Mouse (Mus musculus): ENCODE data around the gene Gm21987.
A peak's percentile ranks its signal among the peaks of the same experiment; 100 is the strongest.

The Gm21987 gene

DNA sequence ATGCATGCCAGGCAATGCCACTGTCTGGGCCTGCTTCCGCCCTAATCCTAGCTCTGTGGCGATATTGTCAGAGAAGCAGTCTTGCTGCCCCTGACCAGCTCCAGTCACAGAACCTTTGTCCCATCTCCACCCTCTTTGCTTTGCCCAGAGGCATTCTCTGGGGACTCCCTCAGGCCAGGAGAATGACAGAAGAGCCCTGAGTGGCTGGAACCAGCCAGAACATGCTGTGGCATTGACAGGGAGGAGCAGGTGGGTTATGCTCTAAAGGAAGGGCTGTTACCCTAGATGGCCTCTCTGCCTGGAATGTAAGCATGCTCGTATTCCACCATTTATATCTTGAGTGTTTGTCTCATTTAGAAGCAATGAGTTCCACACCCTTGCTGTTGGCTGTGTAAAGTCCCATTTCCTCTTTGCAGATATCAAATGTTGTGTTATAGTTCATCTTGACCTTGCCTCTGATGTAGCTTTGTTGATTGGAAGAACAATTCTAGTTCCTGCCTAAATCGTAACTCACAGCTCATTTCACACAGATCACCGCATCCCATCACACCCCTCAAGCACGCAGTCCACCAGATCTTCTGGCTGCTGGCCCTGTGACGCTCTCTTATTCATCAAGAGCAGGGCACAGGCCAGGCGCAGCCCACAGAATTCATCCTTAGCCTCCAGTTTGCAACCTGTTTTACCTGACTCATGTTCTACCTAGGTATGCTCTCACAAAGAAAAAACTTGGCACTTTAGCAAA lies 24.0 kb downstream of the Gm21987 start:
- DNase-seq (ENCODE audit: extremely low spot score, low spot score) = no peak

DNA sequence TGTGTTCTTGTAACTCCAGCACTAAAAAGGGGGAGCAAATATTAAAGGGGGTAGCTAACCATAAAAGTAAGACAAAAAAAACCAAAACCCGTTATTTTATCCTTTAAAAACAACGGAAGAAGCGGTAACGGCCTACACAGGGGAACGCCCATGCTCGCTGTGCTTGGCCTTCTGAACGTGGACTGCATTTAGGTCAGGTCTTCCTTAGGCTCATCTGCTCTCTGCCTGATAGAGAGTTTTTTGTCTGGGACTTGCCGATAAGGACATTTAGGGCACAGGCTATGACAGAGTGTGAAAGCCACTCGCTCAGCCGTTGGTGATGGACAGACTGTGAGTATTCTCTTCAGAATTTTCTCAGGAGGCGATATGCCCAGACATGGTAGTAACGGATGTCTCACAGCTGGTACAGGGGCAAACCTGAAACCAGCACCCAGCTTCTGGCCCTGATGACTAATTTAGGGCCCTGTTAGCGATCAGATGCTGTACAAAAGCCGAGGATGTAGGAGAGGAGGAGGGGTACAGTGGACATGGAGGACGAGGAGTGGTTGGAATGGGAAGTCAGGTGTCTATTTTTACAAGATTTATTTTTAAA lies 25.0 kb downstream of the Gm21987 start:
- DNase-seq (ENCODE audit: extremely low spot score, low spot score) = no peak

DNA sequence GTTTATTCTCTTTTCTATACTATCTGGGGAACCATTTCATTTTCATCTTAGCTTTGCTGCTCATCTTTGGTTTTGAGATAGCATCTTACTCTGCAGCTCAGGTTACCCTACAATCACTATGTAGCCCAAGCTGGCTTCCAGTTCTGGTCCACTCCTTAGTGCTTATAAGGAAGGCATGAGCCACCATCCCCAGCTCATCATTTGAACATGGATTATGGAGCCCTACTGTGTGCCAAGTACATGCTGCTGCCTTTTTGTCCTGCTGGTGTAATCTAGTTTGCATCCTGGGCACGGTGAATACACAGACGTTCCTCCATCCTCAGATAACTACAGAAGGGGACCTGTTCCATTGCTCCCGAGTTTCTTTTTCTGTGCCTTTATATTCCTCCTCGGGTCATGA lies 26.0 kb downstream of the Gm21987 start:
- DNase-seq (ENCODE audit: extremely low spot score, low spot score) = no peak

DNA sequence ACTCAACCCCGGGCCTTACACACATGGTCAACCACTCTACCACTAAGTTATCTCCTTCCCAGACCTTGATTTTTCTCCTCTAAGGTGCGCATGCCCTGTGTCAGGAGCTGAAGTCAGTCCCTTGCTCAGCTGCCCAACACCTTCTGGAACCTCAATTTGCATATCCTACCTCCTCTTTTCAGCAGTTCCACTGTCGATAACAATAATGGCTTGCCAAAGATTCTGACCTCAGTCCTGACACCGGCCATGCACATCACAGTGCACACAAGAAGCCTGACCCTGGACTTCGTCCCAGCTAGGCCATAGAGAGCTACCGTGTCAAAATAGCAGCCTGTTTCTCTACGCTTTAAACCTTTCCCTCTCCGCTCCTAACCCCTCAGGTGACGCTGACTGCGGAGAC lies 26.6 kb downstream of the Gm21987 start:
- no peak for DNase-seq (ENCODE audit: extremely low spot score, low spot score)

DNA sequence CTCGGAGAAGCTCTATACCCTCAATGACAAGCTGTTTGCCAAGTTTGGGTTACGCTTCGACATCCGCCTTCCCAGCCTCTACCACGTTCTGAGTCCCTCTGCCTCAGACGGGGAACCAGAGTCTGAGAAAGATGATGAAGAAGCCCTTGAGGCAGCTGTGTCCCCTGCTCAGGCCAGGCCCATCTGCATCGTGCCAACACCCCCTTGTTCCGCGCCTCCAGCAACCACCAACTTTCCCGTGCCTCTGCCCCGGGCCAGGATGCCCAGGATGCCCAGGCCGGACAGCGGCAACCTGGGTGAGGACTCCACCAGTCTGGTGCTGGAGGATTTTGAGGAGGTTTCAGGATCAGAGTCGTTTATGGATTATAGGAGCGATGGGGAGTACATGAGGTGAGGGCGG lies 27.1 kb downstream of the Gm21987 start:
- DNase-seq (ENCODE audit: extremely low spot score, low spot score) = no peak

DNA sequence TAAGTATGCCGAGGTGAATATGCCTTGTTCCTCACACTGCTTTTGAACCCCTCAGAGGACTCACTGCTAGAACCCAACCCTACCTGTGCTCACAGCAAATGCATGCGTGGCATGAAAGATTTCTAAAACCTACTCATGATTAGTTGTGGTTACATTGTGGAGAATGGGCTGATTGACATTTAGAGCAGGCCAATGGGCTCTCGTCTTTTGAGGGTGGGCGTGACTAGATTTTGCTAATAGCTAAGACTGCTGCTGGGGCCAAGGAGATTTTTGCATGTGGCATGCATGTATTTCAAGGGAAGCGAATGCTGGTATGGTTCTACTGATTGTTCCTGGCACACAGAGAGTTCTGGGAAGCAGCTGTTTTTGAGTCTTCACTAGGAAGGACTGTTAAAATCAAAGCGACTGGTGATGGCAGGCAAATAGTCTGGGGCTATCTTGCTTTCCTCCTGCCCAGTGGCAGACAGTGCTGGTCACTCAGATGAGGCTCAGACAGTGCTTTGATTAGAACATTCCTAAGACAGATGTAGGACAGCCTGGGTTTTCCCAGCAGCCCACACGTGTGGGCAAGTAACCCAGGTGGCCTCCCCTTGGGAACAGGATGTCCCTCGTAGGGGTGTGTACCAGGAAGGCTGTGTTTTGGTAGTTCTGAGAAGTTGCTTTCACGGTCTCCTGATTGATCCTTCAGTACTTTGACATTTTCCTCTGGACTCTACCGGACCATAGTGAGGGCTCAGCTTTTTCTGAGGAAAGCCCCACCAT lies 27.7 kb downstream of the Gm21987 start:
- no peak for DNase-seq (ENCODE audit: extremely low spot score, low spot score)

DNA sequence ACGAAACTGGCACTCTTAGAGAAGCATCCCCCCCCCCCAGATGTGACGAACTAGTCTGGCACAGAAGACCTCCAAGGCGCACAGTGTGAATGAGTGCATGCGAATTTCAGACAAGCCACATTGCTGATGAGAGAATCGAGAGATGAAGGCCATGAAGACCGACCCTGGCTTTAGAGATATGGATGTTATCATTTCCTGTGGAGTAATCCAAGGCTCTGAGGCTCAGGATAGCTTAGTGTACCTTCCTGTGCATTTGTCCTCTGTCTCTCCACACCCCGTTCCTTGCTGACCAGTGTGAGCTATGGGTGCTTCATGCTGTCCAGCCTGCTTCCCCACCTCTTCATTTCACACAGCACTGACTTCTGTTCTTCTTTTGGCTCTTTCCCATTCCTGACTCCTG lies 28.3 kb downstream of the Gm21987 start:
- DNase-seq (ENCODE audit: extremely low spot score, low spot score) = no peak

DNA sequence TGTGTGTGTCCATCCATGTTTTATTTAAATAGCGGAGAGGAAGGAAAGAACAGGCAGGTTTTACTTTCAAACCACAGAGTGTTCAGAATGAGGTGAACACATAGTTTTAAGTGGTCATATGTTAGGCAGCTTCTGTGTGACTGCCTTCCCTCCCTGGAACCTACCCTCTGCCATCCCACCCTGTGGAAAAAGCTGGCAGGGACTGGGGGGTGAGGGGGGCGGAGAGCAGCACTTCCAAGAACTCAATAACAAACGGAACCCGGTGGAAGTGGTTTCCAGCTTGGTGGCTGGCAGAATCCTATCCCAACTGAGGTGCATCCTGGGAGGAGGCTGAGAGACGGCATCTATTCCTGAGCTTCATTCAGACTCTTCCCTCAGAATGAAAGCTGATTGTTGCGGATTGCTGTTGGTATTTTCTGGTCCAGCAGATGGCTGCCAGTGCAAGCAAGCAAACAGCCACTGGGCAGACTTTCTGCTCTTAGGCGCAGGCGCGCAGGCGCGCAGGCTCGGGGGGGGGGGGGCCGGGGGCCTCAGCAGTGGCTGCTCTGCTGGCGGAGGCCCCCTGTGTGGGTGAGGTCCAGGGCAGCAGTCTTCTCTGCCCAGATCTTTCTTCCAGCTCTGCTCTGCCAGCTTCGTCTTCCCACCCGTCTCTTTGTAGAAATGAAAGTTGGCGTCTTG lies 29.5 kb downstream of the Gm21987 start:
- DNase-seq (ENCODE audit: extremely low spot score, low spot score) = peak; percentile 52

DNA sequence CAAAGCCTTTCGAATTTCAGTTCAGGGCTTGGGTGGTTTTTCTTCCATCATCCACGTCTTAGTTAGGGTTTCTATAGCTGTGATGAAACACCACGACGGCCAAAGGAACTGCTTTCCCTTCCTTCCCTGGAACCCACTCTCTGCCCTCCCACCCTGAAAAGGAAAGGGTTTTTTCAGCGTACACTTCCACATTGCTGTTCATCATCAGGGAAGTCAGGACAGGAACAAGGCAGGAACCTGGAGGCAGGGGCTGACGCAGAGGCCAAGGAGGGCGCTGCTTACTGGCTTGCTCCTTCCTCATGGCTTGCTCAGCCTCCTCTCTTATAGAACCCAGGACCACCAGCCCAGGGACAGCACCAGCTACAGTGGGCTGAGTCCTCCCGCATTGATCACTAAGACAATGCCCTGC lies 30.0 kb downstream of the Gm21987 start:
- DNase-seq (ENCODE audit: extremely low spot score, low spot score) = no peak

DNA sequence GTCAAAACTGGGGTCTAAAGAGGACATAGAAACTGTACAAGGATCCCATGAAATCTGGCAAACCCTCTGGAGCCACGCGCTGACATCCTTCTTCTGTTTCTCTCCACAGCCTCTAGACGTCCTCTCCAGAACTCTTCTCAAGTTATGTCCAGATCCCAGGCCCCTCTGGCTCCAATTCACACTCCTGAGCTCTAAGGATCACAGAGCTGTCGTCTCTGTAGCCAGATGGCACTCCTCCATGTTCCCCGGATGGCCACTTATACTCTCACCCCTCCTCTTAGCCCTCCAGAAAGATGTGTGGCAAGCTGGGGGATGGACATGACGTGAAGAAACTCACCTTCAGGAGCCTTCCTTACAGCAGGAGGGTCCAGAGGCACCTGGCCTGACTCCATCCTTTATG lies 30.7 kb downstream of the Gm21987 start:
- DNase-seq (ENCODE audit: extremely low spot score, low spot score) = no peak

DNA sequence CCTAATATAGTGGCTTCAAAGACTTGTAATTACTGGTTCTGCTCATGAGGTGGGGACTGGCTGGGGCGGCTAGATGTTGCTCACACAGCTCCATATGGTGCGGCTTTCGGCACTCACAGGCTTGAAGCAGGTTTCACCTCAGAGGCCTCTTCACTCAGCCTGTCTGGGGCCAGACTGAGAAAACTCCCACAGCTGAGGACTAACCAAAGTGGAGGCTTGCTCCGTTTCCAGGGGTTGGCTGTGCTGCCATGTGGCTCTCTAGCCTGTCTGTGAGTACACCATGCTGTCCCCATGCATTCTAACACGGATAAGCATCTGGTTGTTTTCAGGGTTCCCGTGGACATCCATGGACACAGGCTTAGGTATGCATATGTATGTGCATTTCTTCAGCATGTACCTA lies 31.8 kb downstream of the Gm21987 start:
- DNase-seq (ENCODE audit: extremely low spot score, low spot score) = no peak

DNA sequence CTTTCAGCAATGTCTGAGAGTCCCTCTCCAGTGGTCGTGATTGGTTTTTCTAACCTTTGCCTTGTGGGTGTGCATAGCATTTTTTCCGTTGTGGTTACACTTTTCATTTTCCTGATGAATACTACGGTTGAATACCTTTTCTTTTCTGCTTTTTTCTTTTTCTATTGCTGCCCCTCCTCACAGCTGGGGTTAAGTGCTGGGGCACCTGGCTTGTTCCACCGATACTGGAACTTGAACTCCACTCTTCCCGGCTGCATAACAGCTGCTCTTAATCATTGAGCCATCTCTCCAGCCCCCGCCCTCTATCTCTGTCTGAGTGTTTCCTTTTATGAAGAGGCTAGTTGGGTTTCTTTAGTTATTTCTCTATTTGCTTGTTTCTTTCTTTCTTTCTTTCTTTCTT lies 32.2 kb downstream of the Gm21987 start:
- no peak for DNase-seq (ENCODE audit: extremely low spot score, low spot score)

DNA sequence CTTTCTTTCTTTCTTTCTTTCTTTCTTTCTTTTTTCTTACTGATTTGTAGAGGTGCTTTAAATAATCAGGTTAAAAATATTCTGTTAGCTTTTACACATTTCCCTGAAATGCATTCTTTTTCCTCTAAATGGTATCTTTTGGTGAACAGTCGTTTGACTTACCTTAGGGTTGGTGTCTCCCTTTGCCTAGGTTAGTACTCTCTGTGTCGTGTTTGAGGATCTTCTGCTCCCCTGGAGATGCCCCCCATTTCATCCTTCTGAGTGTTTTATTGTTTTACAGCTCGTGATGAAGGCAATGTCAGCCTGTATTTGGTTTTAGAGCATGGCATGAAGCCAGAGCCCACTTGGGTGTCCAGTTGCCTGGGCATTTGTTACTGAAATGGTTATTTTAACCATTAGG lies 32.7 kb downstream of the Gm21987 start:
- DNase-seq (ENCODE audit: extremely low spot score, low spot score) = no peak

DNA sequence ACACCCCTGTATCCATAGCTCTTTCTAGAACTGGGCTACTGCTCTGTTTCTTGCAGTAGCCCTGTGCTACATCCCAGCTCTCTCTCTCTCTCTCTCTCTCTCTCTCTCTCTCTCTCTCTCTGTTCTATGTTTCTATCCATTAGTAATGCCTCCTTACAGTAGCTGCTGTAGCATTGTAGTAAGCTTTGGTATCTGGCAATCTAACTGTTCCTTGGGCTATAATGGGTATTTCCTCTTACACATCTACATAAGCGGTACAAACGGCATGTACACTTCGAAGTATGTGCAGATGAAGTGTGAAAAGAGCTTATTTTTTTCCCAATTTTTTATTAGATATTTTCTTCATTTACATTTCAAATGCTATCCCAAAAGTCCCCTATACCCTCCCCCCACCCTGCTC lies 33.1 kb downstream of the Gm21987 start:
- no peak for DNase-seq (ENCODE audit: extremely low spot score, low spot score)

DNA sequence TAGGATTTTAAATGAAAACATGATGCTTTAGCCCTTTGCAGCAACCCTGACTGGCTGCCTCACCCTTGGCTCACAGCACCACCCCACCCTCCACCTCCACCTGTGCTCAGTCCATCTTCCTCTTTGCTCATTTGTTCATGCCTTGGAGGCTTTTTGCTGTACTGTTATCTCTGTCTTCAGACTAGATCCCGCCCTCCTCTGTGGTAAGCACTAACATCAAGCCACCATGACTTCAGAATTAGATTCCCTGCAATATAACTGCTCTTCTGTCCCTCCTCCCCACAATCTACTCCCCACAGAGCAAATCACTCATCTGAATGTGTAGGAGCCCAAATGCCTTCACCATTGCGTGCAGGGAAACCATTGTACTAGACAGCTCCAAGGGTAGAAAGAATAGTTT lies 36.8 kb downstream of the Gm21987 start:
- no peak for DNase-seq (ENCODE audit: extremely low spot score, low spot score)

DNA sequence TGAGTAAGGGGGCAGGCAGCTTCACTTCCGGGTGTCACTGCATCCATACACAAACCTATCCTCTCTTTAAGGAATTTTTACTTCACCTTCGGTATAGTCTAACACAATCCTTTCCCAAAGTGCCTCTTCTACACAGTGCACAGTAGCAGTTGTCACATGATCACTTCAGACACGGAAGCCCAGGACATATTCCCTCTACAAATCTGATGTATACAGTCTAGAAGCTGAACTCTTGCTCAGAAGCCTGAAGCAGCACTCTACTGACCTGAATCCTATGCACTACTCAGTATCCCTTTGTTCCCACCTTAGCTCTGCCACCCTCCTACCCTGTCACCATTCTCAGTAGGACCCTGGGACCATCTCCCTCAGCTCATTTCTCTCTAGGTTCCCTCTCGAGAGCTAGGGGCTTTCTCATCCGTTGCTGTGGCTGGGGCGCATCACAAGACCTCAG lies 38.4 kb downstream of the Gm21987 start:
- DNase-seq (ENCODE audit: extremely low spot score, low spot score) = no peak

DNA sequence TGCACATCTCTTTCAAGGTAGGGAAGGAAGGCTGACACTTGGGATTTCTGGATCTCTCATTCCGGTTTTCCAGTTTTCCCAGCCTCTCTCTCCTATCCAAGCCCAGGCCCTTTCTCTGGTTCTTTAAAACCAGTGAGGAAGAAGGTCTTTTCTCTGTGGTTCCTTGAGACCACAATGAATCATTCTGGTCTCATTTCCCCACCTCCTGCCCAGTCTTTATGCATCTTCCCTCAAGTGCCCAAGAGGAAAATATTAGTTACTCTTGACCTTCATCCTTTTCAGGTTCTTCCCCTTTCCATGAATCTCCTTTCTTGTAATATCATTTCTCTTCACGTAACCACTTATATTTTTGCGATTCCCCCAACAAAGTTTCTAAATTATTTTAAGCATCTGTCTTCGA lies 38.9 kb downstream of the Gm21987 start:
- no peak for DNase-seq (ENCODE audit: extremely low spot score, low spot score)

DNA sequence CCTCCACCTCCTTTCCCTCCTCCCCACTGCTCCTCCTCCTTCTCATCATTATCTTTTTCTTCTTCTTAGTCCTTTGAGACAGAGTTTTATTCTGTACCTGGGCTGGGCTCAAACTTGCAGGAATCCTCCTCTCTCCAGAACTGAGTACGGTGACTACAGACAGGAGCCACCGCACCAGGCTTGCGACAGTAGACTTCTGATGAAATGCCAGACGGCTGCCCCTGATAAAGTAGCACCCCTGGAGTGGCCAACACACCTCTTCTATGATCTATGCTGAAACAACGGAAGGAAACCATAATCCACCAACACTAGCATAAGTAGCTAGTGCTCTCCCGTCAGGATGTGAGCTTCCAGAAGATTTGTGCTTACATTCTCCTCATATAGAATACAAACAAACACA lies 40.5 kb downstream of the Gm21987 start:
- DNase-seq (ENCODE audit: extremely low spot score, low spot score) = no peak

DNA sequence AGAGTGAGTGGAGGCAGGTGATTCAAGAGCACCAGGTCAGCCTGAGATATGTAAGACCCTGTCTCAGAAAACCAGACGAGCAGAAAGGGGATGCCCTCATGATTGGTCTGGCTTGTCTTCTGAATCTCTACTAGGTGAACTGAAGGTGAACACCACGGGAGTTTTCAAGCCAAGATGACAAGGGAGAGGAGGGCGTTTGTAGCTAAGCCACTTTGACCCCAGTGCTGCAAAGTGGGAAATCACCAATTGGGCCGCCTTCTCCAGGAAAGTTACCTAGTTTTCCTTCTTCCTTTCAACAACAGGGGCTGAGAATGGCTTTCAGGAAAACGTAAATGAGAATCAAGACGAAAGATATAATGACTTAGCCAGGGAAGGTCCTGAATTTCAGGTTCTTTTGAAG lies 41.9 kb downstream of the Gm21987 start:
- no peak for DNase-seq (ENCODE audit: extremely low spot score, low spot score)

DNA sequence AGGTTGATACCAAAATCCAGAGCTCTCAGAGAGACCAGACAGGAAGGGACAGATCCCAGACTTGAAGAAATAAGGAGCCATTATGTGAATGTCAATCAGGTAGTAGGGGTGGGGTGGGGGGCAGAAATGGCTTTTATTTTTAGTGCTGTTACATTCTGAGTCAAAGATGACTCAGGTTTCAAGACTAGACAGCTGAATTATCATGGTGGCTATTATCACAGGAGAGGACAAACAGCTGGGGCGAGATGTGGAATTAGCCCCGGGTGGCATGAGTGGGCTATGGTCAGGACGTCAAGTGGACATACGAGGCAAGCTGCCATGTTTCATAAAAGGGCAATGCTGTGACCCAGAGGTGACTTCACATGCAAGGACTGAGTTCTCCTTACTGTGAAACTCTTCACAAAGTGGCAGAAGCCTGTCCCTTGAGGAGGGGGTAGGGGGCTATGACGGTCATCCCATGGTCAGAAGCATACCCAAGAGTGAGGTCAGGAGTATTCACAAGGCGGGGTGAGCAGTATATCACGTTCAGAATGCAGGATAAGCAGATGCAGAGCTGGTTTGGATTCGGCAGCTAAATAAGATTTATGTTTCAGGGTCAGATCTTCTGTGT lies 42.5 kb downstream of the Gm21987 start:
- DNase-seq (ENCODE audit: extremely low spot score, low spot score) = no peak

DNA sequence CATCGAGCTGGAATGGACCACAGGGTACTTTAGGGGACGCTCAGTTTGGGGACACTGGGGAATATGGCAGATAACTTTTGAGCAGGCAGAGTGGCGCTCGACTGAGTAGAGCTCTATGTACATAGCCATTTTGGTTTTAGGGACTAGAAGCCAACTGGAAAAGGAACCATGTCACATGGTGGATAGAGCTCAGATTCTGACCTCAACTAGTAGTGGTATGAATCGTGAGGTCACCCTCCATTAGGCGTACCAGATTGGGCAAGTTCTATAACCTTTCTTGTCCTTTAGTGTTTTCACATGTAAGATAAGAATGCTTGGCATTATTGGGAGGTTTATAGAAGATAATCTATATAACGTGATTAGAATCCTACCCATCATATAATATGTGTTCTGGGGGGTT lies 43.5 kb downstream of the Gm21987 start:
- no peak for DNase-seq (ENCODE audit: extremely low spot score, low spot score)
